Mouse (Mus musculus): ENCODE data around the gene Arcn1. TPM values are rescaled to one million over a fixed set of nuclear protein-coding genes. Genes with fewer than 3 reads are reported as not detected.
A peak's percentile ranks its signal among the peaks of the same experiment; 100 is the strongest.

The Arcn1 gene
- polyA plus RNA-seq, 1 experiment from 2014 or later: 98.1 TPM

- H3K27ac ChIP-seq (replicated peaks): peak overlapping the region; percentile 79
- DNase-seq (ENCODE audit: low spot score): no peak
Measured at GRCm38 (mm10) chr9:44732921-44733530, 34.6 kb downstream of the Arcn1 start.

GRCm38 (mm10) chr9:44732130-44732549 is 35.5 kb downstream of the Arcn1 start:
- no peak for ATAC-seq (ENCODE audit: low FRiP score, low TSS enrichment)
- H3K4me3 ChIP-seq (ENCODE audit: low read depth, low read length): no peak overlapping the region
- peaks cover 4% of the 10 kb centered on the region for H3K4me1 ChIP-seq (replicated peaks; ENCODE audit: control insufficient read depth, insufficient read depth)
- H3K9ac ChIP-seq (ENCODE audit: low read length): no peak overlapping the region
- WGBS: 66% methylated on average over 5 of the region's 5 CpGs
- H3K27me3 ChIP-seq (ENCODE audit: control insufficient read depth, insufficient read depth, low read length): no peaks in the 10 kb centered on the region
- no peak for DNase-seq (ENCODE audit: low spot score)
- H3K9me3 ChIP-seq (ENCODE audit: control insufficient read depth, low read length): no peaks in the 10 kb centered on the region
- no peak overlapping the region for H3K27ac ChIP-seq (replicated peaks)
- no peak overlapping the region for H3K4me2 ChIP-seq (replicated peaks; ENCODE audit: low read depth)
- H3K36me3 ChIP-seq (ENCODE audit: control insufficient read depth, insufficient read depth, low read length): no peaks in the 10 kb centered on the region
- TF ChIP-seq CTCF (IDR thresholded peaks at IDR 0.05; ENCODE audit: low read depth): 0 out of 2 replicates have a peak, but pooled peaks have one; percentile 12
- TF ChIP-seq EP300 (optimal IDR thresholded peaks at IDR 0.05): no peak

More at GRCm38 (mm10) chr9:44732921-44733530, 34.6 kb downstream of the Arcn1 start:
- Histone ChIP-seq H3K36me3 (ENCODE audit: control insufficient read depth, insufficient read depth, low read length) (no peaks in the 10 kb centered on the region), H3K4me1 (replicated peaks; ENCODE audit: control insufficient read depth, insufficient read depth) (peaks cover 4% of the 10 kb centered on the region), H3K27me3 (ENCODE audit: control insufficient read depth, insufficient read depth, low read length) (no peaks in the 10 kb centered on the region), H3K9ac (ENCODE audit: low read length) (peak overlapping the region; percentile 65; the same call in 1 of the 2 replicates), H3K4me3 (ENCODE audit: low read depth, low read length) (peak overlapping the region; percentile 63), H3K9me3 (ENCODE audit: control insufficient read depth, low read length) (no peaks in the 10 kb centered on the region), H3K4me2 (replicated peaks; ENCODE audit: low read depth) (peak overlapping the region; percentile 77)
- no peak for ATAC-seq (ENCODE audit: low FRiP score, low TSS enrichment)
- no peak for TF ChIP-seq CTCF (IDR thresholded peaks at IDR 0.05; ENCODE audit: low read depth)
- TF ChIP-seq EP300 (optimal IDR thresholded peaks at IDR 0.05): no peak
- 71% methylated on average over 12 of the region's 12 CpGs for WGBS

GRCm38 (mm10) chr9:44727441-44727840 is 40.2 kb downstream of the Arcn1 start:
- Histone ChIP-seq H3K27me3 (ENCODE audit: control insufficient read depth, insufficient read depth, low read length) (no peaks in the 10 kb centered on the region), H3K9me3 (ENCODE audit: control insufficient read depth, low read length) (no peaks in the 10 kb centered on the region), H3K4me3 (ENCODE audit: low read depth, low read length) (no peak overlapping the region), H3K36me3 (ENCODE audit: control insufficient read depth, insufficient read depth, low read length) (no peaks in the 10 kb centered on the region), H3K27ac (replicated peaks) (no peak overlapping the region), H3K4me1 (replicated peaks; ENCODE audit: control insufficient read depth, insufficient read depth) (no peaks in the 10 kb centered on the region; the same call in 1 of the 2 replicates), H3K9ac (ENCODE audit: low read length) (no peak overlapping the region), H3K4me2 (replicated peaks; ENCODE audit: low read depth) (no peak overlapping the region)
- no peak for ATAC-seq (ENCODE audit: low FRiP score, low TSS enrichment)
- no peak for DNase-seq (ENCODE audit: low spot score)
- TF ChIP-seq CTCF (IDR thresholded peaks at IDR 0.05; ENCODE audit: low read depth) (no peak), EP300 (optimal IDR thresholded peaks at IDR 0.05) (no peak)
- WGBS: 67% methylated on average over 5 of the region's 5 CpGs

- no peak for TF ChIP-seq EP300 (optimal IDR thresholded peaks at IDR 0.05)
- TF ChIP-seq CTCF (IDR thresholded peaks at IDR 0.05; ENCODE audit: low read depth): no peak
- H3K27ac ChIP-seq (replicated peaks): no peak overlapping the region
- no peaks in the 10 kb centered on the region for H3K9me3 ChIP-seq (ENCODE audit: control insufficient read depth, low read length)
- no peak overlapping the region for H3K4me3 ChIP-seq (ENCODE audit: low read depth, low read length)
- WGBS: 45% methylated on average over 10 of the region's 10 CpGs
- H3K9ac ChIP-seq (ENCODE audit: low read length): no peak overlapping the region
- H3K36me3 ChIP-seq (ENCODE audit: control insufficient read depth, insufficient read depth, low read length): no peaks in the 10 kb centered on the region
- H3K4me2 ChIP-seq (replicated peaks; ENCODE audit: low read depth): no peak overlapping the region
- no peaks in the 10 kb centered on the region for H3K27me3 ChIP-seq (ENCODE audit: control insufficient read depth, insufficient read depth, low read length)
- ATAC-seq (ENCODE audit: low FRiP score, low TSS enrichment) (no peak), DNase-seq (ENCODE audit: low spot score) (no peak)
- no peaks in the 10 kb centered on the region; the same call in 1 of the 2 replicates for H3K4me1 ChIP-seq (replicated peaks; ENCODE audit: control insufficient read depth, insufficient read depth)
Measured at GRCm38 (mm10) chr9:44726431-44727146, 41.1 kb downstream of the Arcn1 start.

DNA sequence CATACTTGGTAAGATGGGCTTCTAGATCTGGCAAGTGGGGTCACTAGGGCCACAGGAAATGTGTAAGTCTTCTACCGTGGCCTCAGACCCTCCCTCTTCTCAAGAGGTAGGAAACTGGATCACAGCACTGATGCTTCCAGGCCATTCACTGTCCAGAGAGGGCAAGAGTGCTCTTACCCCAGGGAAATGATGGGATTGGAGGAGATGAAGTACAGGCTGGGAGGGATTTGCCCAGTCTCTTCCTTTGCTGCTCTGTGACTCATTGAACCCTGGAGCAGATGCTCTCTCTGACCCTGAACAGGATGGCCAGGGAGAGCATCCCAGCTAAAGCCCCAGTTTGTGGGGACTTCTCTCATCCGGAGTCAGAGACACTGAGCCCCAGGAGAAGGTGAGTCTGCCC is 43.0 kb downstream of the Arcn1 start:
- Histone ChIP-seq H3K27me3 (ENCODE audit: control insufficient read depth, insufficient read depth, low read length) (no peaks in the 10 kb centered on the region), H3K4me3 (ENCODE audit: low read depth, low read length) (no peak overlapping the region), H3K9ac (ENCODE audit: low read length) (no peak overlapping the region), H3K9me3 (ENCODE audit: control insufficient read depth, low read length) (no peaks in the 10 kb centered on the region), H3K36me3 (ENCODE audit: control insufficient read depth, insufficient read depth, low read length) (no peaks in the 10 kb centered on the region), H3K4me2 (replicated peaks; ENCODE audit: low read depth) (no peak overlapping the region), H3K27ac (replicated peaks) (peak overlapping the region; percentile 30; the same call in 1 of the 2 replicates), H3K4me1 (replicated peaks; ENCODE audit: control insufficient read depth, insufficient read depth) (peaks cover 7% of the 10 kb centered on the region)
- ATAC-seq (ENCODE audit: low FRiP score, low TSS enrichment) (no peak), DNase-seq (ENCODE audit: low spot score) (no peak)
- TF ChIP-seq EP300 (optimal IDR thresholded peaks at IDR 0.05) (no peak), CTCF (IDR thresholded peaks at IDR 0.05; ENCODE audit: low read depth) (no peak)
- WGBS: 38% methylated on average over 2 of the region's 2 CpGs

GRCm38 (mm10) chr9:44724223-44724622 is 43.4 kb downstream of the Arcn1 start:
- Histone ChIP-seq H3K4me2 (replicated peaks; ENCODE audit: low read depth) (no peak overlapping the region), H3K4me1 (replicated peaks; ENCODE audit: control insufficient read depth, insufficient read depth) (peaks cover 7% of the 10 kb centered on the region), H3K27ac (replicated peaks) (peak overlapping the region; percentile 30; the same call in 1 of the 2 replicates), H3K4me3 (ENCODE audit: low read depth, low read length) (no peak overlapping the region), H3K9me3 (ENCODE audit: control insufficient read depth, low read length) (no peaks in the 10 kb centered on the region), H3K36me3 (ENCODE audit: control insufficient read depth, insufficient read depth, low read length) (no peaks in the 10 kb centered on the region), H3K27me3 (ENCODE audit: control insufficient read depth, insufficient read depth, low read length) (no peaks in the 10 kb centered on the region), H3K9ac (ENCODE audit: low read length) (no peak overlapping the region)
- WGBS: 33% methylated on average over 6 of the region's 6 CpGs
- TF ChIP-seq EP300 (optimal IDR thresholded peaks at IDR 0.05) (no peak), CTCF (IDR thresholded peaks at IDR 0.05; ENCODE audit: low read depth) (no peak)
- ATAC-seq (ENCODE audit: low FRiP score, low TSS enrichment) (no peak; the same call in 1 of the 2 replicates), DNase-seq (ENCODE audit: low spot score) (peak; percentile 50)
